Mouse (Mus musculus) adrenal gland, postnatal 4 days (tissue): ENCODE data around the gene Phtf2. TPM values are rescaled to one million over a fixed set of nuclear protein-coding genes. Genes with fewer than 3 reads are reported as not detected.

Source experiments
- total RNA-seq, 2 experiments: library from RNA; stranded (reverse); gene quantifications; 2 replicates each; pipeline ENCODE4 v1.2.3; 2021

The Phtf2 gene
- total RNA-seq, 2 experiments from 2014 or later, result 13.9 to 14.6 TPM

Other genes starting within 250 kb of the Phtf2 start
- 10 to 100 TPM; 24.5 to 27.6 TPM for gene Tmem60, start 67 bp upstream of the Phtf2 start, total RNA-seq
- gene Rsbn1l, start 74.3 kb upstream of the Phtf2 start, total RNA-seq, result 10 to 100 TPM; 19.5 to 21.8 TPM
- gene Ptpn12, start 173.8 kb upstream of the Phtf2 start, total RNA-seq, result 10 to 100 TPM; 52.2 to 55.8 TPM